Mouse (Mus musculus): ENCODE measurements around the gene Tia1. TPM values are rescaled to one million over a fixed set of nuclear protein-coding genes. Genes with fewer than 3 reads are reported as not detected.
"Not testable (repeated sequence)": the region's sequence is repeated elsewhere in the genome, so short reads cannot be mapped to it uniquely, and the experiment has no call there.

The Tia1 gene
- polyA plus RNA-seq, 1 experiment from 2014 or later, result 401 TPM

DNA sequence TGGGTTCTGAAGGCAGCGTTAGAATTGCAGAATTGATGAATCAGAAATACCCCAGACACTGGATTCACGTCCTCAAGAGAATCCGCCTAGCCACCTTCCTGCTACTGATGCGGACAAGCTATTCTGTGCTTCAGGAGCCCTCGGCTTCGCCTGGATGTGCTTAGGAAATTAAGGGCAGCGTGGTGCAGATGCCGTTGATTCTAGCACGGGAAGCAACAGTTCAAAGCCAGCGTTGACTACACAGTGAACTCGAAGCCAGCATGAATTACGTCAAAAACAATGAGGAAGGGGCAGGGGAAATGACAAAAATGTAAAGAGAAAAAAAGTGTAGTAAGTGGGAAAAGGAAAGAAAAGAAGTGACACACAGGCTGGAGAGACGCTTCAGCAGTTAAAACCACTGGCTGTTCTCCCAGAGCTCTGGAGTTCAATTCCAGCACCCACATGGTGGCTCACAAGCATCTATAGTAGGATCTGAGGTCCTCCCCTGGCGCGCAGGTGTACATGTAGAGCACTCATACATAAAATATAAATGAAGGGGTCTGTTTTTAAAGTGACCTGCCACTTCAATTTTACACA, 33.2 kb upstream of the Tia1 start, which contains the start of gene Snrpg:
Gene Snrpg, plus strand, starts transcription at position 541 of the 576 bp plus-strand sequence.
- ATAC-seq (replicated peaks), result no peak; the same call in 1 of the 2 replicates

DNA sequence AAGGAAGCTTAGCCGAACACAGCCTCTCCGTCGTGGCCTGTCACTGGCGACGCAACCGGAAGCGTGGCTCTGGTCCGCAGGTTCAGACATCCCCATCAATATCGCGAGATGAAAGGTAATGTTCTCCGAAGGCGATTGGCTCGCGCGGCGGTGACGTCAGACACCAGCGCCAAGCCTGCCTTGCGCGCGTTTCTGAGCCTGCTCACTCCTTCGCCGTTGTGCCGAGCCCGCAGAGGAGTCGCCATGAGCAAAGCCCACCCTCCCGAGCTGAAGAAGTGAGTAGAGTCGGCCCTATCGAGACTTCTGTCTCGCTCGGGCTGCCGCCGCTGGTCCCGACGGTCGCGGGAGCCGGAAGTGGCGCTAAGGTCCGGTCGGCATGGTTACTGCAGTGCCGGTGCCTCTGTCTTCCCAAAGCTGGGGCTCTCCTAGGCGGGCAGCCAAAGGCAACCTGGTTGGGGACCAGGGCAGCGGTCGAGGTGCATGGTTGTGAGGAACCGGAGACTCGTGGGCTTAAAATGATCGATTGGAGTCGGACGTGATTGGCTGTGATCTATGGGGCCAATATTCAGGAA, 32.6 kb upstream of the Tia1 start:
- peak; percentile 97 for ATAC-seq (replicated peaks)
- Histone ChIP-seq H3K27me3 (no peaks in the 10 kb centered on the region), H3K9me3 (no peaks in the 10 kb centered on the region), H3K36me3 (peaks cover 14% of the 10 kb centered on the region; the same call in 1 of the 2 replicates), H3K4me1 (peaks cover 38% of the 10 kb centered on the region), H3K4me3 (peak overlapping the region; percentile 89), H3K4me2 (replicated peaks) (peak overlapping the region; percentile 60), H3K9ac (replicated peaks) (peak overlapping the region; percentile 88), H3K27ac (replicated peaks) (peak overlapping the region; percentile 96)
- under 1% methylated on average over 50 of the region's 50 CpGs for WGBS

More for the DNA sequence above, 33.2 kb upstream of the Tia1 start, which contains the start of gene Snrpg:
- Histone ChIP-seq H3K27me3 (no peaks in the 10 kb centered on the region), H3K27ac (replicated peaks) (peak within 1 kb of the TSS; percentile 96), H3K4me2 (replicated peaks) (peak within 1 kb of the TSS; percentile 60), H3K4me1 (peaks cover 44% of the 10 kb centered on the region), H3K4me3 (peak within 1 kb of the TSS; percentile 89), H3K9ac (replicated peaks) (peak within 1 kb of the TSS; percentile 88), H3K9me3 (no peaks in the 10 kb centered on the region), H3K36me3 (peaks cover 10% of the 10 kb centered on the region; the same call in 1 of the 2 replicates)
- WGBS, result 16% methylated on average over 15 of the region's 15 CpGs

DNA sequence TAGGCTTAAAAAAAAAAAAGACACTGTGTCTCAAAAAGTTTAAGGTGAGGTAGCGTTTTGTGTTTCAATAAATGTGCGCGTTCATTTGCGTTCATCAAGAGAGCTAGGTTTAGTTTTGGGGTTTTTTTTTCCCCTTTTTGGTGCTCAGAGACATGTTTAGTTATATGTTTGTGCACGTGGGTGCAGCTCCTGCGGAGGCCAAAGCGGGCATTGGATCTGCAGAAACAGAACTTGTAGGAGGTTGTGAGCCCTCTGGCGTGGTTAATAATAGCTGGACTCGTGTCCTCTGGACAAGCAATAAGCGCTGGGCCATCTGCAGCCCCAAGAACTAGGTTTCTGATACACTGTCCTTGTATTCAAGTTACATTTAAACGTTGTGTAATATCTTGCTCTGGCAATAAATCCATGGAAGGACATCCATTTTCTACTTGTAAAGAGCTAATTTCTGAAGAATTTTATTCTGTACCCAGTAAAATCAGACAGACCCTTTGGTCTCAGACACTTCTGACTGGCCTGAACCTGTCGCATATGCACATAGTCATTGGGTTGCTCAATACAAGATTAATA, 32.0 kb upstream of the Tia1 start:
- H3K4me1 ChIP-seq, result peaks cover 32% of the 10 kb centered on the region
- 5% methylated on average over 12 of the region's 12 CpGs for WGBS
- no peak for ATAC-seq (replicated peaks)

GRCm38 (mm10) chr6:86373556-86373955, 30.5 kb upstream of the Tia1 start:
- 91% methylated on average over 6 of the region's 6 CpGs for WGBS
- H3K4me2 ChIP-seq (replicated peaks), result no peak overlapping the region
- no peaks in the 10 kb centered on the region for H3K9me3 ChIP-seq
- peaks cover 27% of the 10 kb centered on the region for H3K36me3 ChIP-seq
- peaks cover 31% of the 10 kb centered on the region for H3K4me1 ChIP-seq
- ATAC-seq (replicated peaks), result no peak
- no peak overlapping the region for H3K27ac ChIP-seq (replicated peaks)
- no peak overlapping the region for H3K9ac ChIP-seq (replicated peaks)
- no peaks in the 10 kb centered on the region for H3K27me3 ChIP-seq
- H3K4me3 ChIP-seq, result no peak overlapping the region

More for the DNA sequence above, 32.0 kb upstream of the Tia1 start:
- Histone ChIP-seq H3K4me3 (peak overlapping the region; percentile 89), H3K9me3 (no peaks in the 10 kb centered on the region), H3K27ac (replicated peaks) (peak overlapping the region; percentile 96), H3K9ac (replicated peaks) (peak overlapping the region; percentile 88), H3K36me3 (peaks cover 20% of the 10 kb centered on the region; the same call in 1 of the 2 replicates), H3K27me3 (no peaks in the 10 kb centered on the region), H3K4me2 (replicated peaks) (peak overlapping the region; percentile 60)

- 70% methylated on average over 3 of the region's 3 CpGs for WGBS
- Histone ChIP-seq H3K4me2 (replicated peaks) (no peak overlapping the region), H3K4me3 (no peak overlapping the region), H3K9ac (replicated peaks) (no peak overlapping the region), H3K27me3 (no peaks in the 10 kb centered on the region), H3K27ac (replicated peaks) (no peak overlapping the region), H3K9me3 (no peaks in the 10 kb centered on the region), H3K4me1 (peaks cover 7% of the 10 kb centered on the region; the same call in 1 of the 2 replicates), H3K36me3 (peaks cover 38% of the 10 kb centered on the region)
- no peak for ATAC-seq (replicated peaks)
Measured at GRCm38 (mm10) chr6:86378341-86378740, 25.7 kb upstream of the Tia1 start.

- ATAC-seq (replicated peaks); H3K4me1 ChIP-seq; H3K27me3 ChIP-seq; H3K9ac ChIP-seq (replicated peaks); H3K4me3 ChIP-seq; H3K27ac ChIP-seq (replicated peaks); H3K9me3 ChIP-seq; H3K4me2 ChIP-seq (replicated peaks): not testable (repeated sequence)
- peaks cover 42% of the 10 kb centered on the region for H3K36me3 ChIP-seq
- 77% methylated on average over 8 of the region's 8 CpGs for WGBS
Measured at GRCm38 (mm10) chr6:86380112-86380511, 23.9 kb upstream of the Tia1 start.

- peaks cover 45% of the 10 kb centered on the region for H3K36me3 ChIP-seq
- no peaks in the 10 kb centered on the region for H3K27me3 ChIP-seq
- no peak overlapping the region for H3K4me2 ChIP-seq (replicated peaks)
- H3K4me3 ChIP-seq, result no peak overlapping the region
- H3K9ac ChIP-seq (replicated peaks), result no peak overlapping the region
- H3K9me3 ChIP-seq, result no peaks in the 10 kb centered on the region
- ATAC-seq (replicated peaks), result no peak
- no peak overlapping the region for H3K27ac ChIP-seq (replicated peaks)
- no peaks in the 10 kb centered on the region for H3K4me1 ChIP-seq
Measured at GRCm38 (mm10) chr6:86382551-86382950, 21.5 kb upstream of the Tia1 start.

- Histone ChIP-seq H3K4me3 (no peak overlapping the region), H3K27ac (replicated peaks) (no peak overlapping the region), H3K4me2 (replicated peaks) (no peak overlapping the region), H3K9ac (replicated peaks) (no peak overlapping the region), H3K4me1 (no peaks in the 10 kb centered on the region), H3K36me3 (peaks cover 45% of the 10 kb centered on the region), H3K27me3 (no peaks in the 10 kb centered on the region), H3K9me3 (no peaks in the 10 kb centered on the region)
- ATAC-seq (replicated peaks), result no peak
- 56% methylated on average over 16 of the region's 16 CpGs for WGBS
Measured at GRCm38 (mm10) chr6:86383370-86383769, 20.6 kb upstream of the Tia1 start.

DNA sequence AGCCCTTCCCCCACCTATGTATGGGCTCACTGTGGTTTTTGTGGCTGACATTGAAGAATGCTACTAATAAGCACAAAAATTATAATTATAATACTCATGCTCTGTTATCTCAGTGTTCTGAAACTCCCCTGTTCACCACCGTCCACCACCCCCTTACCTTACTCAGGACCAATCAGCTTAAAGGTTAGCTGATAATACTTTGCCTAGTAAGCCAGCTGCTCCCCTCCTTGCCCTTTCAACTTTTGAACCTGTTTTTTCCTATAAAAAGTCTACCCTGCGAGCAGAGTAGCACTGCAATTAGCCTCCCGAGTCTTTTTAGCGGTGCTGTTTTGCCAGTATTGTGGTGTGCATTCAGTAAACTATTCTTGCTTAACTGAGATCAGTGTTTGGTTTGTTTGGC, 19.3 kb upstream of the Tia1 start:
- Histone ChIP-seq H3K4me2 (replicated peaks) (no peak overlapping the region), H3K9me3 (no peaks in the 10 kb centered on the region), H3K9ac (replicated peaks) (no peak overlapping the region), H3K27me3 (no peaks in the 10 kb centered on the region), H3K4me1 (no peaks in the 10 kb centered on the region), H3K4me3 (no peak overlapping the region), H3K27ac (replicated peaks) (no peak overlapping the region), H3K36me3 (peaks cover 47% of the 10 kb centered on the region)
- WGBS, result 72% methylated on average over 4 of the region's 4 CpGs
- no peak for ATAC-seq (replicated peaks)

GRCm38 (mm10) chr6:86385362-86386104, 18.5 kb upstream of the Tia1 start:
- H3K4me2 ChIP-seq (replicated peaks), result no peak overlapping the region
- no peaks in the 10 kb centered on the region for H3K27me3 ChIP-seq
- H3K9me3 ChIP-seq, result no peaks in the 10 kb centered on the region
- H3K27ac ChIP-seq (replicated peaks), result no peak overlapping the region
- WGBS, result 89% methylated on average over 5 of the region's 5 CpGs
- no peak overlapping the region for H3K9ac ChIP-seq (replicated peaks)
- no peak overlapping the region for H3K4me3 ChIP-seq
- peaks cover 51% of the 10 kb centered on the region for H3K36me3 ChIP-seq
- no peaks in the 10 kb centered on the region for H3K4me1 ChIP-seq
- ATAC-seq (replicated peaks), result no peak

- 89% methylated on average over 12 of the region's 12 CpGs for whole genome bisulfite sequencing
Measured at GRCm38 (mm10) chr6:86387313-86387712, 16.7 kb upstream of the Tia1 start.

GRCm38 (mm10) chr6:86388461-86388860, 15.6 kb upstream of the Tia1 start:
- no peaks in the 10 kb centered on the region for H3K27me3 ChIP-seq
- H3K27ac ChIP-seq (replicated peaks), result no peak overlapping the region
- no peak overlapping the region for H3K4me2 ChIP-seq (replicated peaks)
- no peak overlapping the region for H3K9ac ChIP-seq (replicated peaks)
- no peak for ATAC-seq (replicated peaks)
- H3K4me3 ChIP-seq, result no peak overlapping the region
- H3K9me3 ChIP-seq, result no peaks in the 10 kb centered on the region
- no peaks in the 10 kb centered on the region for H3K4me1 ChIP-seq
- 87% methylated on average over 18 of the region's 18 CpGs for WGBS
- H3K36me3 ChIP-seq, result peaks cover 75% of the 10 kb centered on the region

More at GRCm38 (mm10) chr6:86387313-86387712, 16.7 kb upstream of the Tia1 start:
- Histone ChIP-seq H3K27ac (replicated peaks) (no peak overlapping the region), H3K9ac (replicated peaks) (no peak overlapping the region), H3K27me3 (no peaks in the 10 kb centered on the region), H3K9me3 (no peaks in the 10 kb centered on the region), H3K4me2 (replicated peaks) (no peak overlapping the region), H3K4me3 (no peak overlapping the region), H3K4me1 (no peaks in the 10 kb centered on the region), H3K36me3 (peaks cover 69% of the 10 kb centered on the region)
- ATAC-seq (replicated peaks), result no peak
